Mouse (Mus musculus): ENCODE measurements around the gene Stat5b. TPM values are rescaled to one million over a fixed set of nuclear protein-coding genes. Genes with fewer than 3 reads are reported as not detected.

The Stat5b gene
- total and polyA plus RNA-seq, 3 experiments, result 29.3 to 37.0 (median 32.3) TPM

- no peak for DNase-seq (ENCODE audit: low read depth, low spot score)
Measured at GRCm38 (mm10) chr11:100810516-100810915, 40.0 kb downstream of the Stat5b start.

GRCm38 (mm10) chr11:100806380-100807305, 43.9 kb downstream of the Stat5b start:
- Histone ChIP-seq H3K9me3 (replicated peaks; ENCODE audit: insufficient read depth, low read length) (no peaks in the 10 kb centered on the region), H3K27ac (ENCODE audit: control insufficient read depth, low read depth, low read length) (no peak overlapping the region), H3K4me3 (ENCODE audit: control insufficient read depth in 1 of 2, insufficient read depth in 1 of 2, low read depth in 2 of 2, low read length in 2 of 2) (no peak overlapping the region), H3K27me3 (ENCODE audit: control insufficient read depth in 1 of 2, insufficient read depth in 2 of 2, low read length in 2 of 2) (no peaks in the 10 kb centered on the region), H3K36me3 (ENCODE audit: control insufficient read depth in 1 of 2, insufficient read depth in 2 of 2, low read length in 2 of 2) (peaks cover 0 to 14% of the 10 kb centered on the region in 2 experiments; a peak in 2 of 4 replicates), H3K9ac (ENCODE audit: control insufficient read depth, low read depth, low read length, poor library complexity, severe bottlenecking) (no peak overlapping the region), H3K4me1 (ENCODE audit: control insufficient read depth in 1 of 2, insufficient read depth in 2 of 2, low read length in 2 of 2) (no peaks in the 10 kb centered on the region), H3K79me2 (ENCODE audit: control insufficient read depth, insufficient read depth, low read length, poor library complexity) (no peaks in the 10 kb centered on the region)
- no peak for DNase-seq (ENCODE audit: low read depth, low spot score)
- no peak for TF ChIP-seq SMC3 (IDR thresholded peaks at IDR 0.05; ENCODE audit: low read depth, low read length)
- no peak for TF ChIP-seq HCFC1 (IDR thresholded peaks at IDR 0.05; ENCODE audit: low read depth, low read length)
- TF ChIP-seq POLR2AphosphoS5 (IDR thresholded peaks at IDR 0.05; ENCODE audit: borderline replicate concordance, low read depth, low read length), result no peak
- no peak for TF ChIP-seq UBTF (IDR thresholded peaks at IDR 0.05; ENCODE audit: borderline replicate concordance, insufficient read depth, low read depth, low read length)

More at GRCm38 (mm10) chr11:100810516-100810915, 40.0 kb downstream of the Stat5b start:
- H3K9me3 ChIP-seq (replicated peaks; ENCODE audit: insufficient read depth, low read length), result no peaks in the 10 kb centered on the region
- no peak overlapping the region for H3K4me3 ChIP-seq (ENCODE audit: control insufficient read depth in 1 of 2, insufficient read depth in 1 of 2, low read depth in 2 of 2, low read length in 2 of 2)
- no peaks in the 10 kb centered on the region for H3K27me3 ChIP-seq (ENCODE audit: control insufficient read depth in 1 of 2, insufficient read depth in 2 of 2, low read length in 2 of 2)
- no peak overlapping the region for H3K27ac ChIP-seq (ENCODE audit: control insufficient read depth, low read depth, low read length)
- TF ChIP-seq MYB (IDR thresholded peaks at IDR 0.05; ENCODE audit: low read depth, low read length), result no peak
- TF ChIP-seq MAFK (IDR thresholded peaks at IDR 0.05; ENCODE audit: borderline replicate concordance, low read depth, low read length), result no peak
- TF ChIP-seq MYC (IDR thresholded peaks at IDR 0.05; ENCODE audit: low read depth, low read length), result no peak
- no peak for TF ChIP-seq POLR2A (IDR thresholded peaks at IDR 0.05; ENCODE audit: control insufficient read depth in 1 of 2, insufficient read depth in 1 of 2, low read depth in 1 of 2, low read length in 2 of 2, poor library complexity in 1 of 2)
- TF ChIP-seq EP300 (IDR thresholded peaks at IDR 0.05; ENCODE audit: low read depth in 1 of 2, low read length in 2 of 2), result no peak
- TF ChIP-seq TCF12 (IDR thresholded peaks at IDR 0.05; ENCODE audit: low read depth, low read length), result no peak
- TF ChIP-seq NELFE (IDR thresholded peaks at IDR 0.05; ENCODE audit: low read depth, low read length), result no peak
- TF ChIP-seq SIN3A (IDR thresholded peaks at IDR 0.05; ENCODE audit: low read length), result no peak
- no peak for TF ChIP-seq HCFC1 (IDR thresholded peaks at IDR 0.05; ENCODE audit: low read depth, low read length)
- no peak for TF ChIP-seq USF1 (IDR thresholded peaks at IDR 0.05; ENCODE audit: low read depth, low read length)
- TF ChIP-seq BHLHE40 (IDR thresholded peaks at IDR 0.05; ENCODE audit: borderline replicate concordance, low read depth, low read length), result no peak
- no peak for TF ChIP-seq JUND (IDR thresholded peaks at IDR 0.05; ENCODE audit: low read depth, low read length)
- 0 out of 4 replicates have a peak, but pooled peaks cover 0 to under 1% of the 10 kb centered on the region in 2 experiments for H3K4me1 ChIP-seq (ENCODE audit: control insufficient read depth in 1 of 2, insufficient read depth in 2 of 2, low read length in 2 of 2)
- peaks cover 0 to 4% of the 10 kb centered on the region in 2 experiments; a peak in 2 of 4 replicates for H3K36me3 ChIP-seq (ENCODE audit: control insufficient read depth in 1 of 2, insufficient read depth in 2 of 2, low read length in 2 of 2)
- no peak overlapping the region for H3K9ac ChIP-seq (ENCODE audit: control insufficient read depth, low read depth, low read length, poor library complexity, severe bottlenecking)
- 0 out of 2 replicates have a peak, but pooled peaks cover 1% of the 10 kb centered on the region for H3K79me2 ChIP-seq (ENCODE audit: control insufficient read depth, insufficient read depth, low read length, poor library complexity)

Data from MEL (cell line).